Mouse (Mus musculus): ENCODE data around the gene Vdr. TPM values are rescaled to one million over a fixed set of nuclear protein-coding genes. Genes with fewer than 3 reads are reported as not detected.

Vdr gene
- under 1 TPM; 0.18 to 0.32 TPM for total RNA-seq (2021)
- long read RNA-seq, experiment 1, partial matches to known transcripts = 0 of 1 reads
- long read RNA-seq, experiment 1, other reads (novel, unspliced or antisense) = 1 of 1 reads
- long read RNA-seq, experiment 2 = 0 reads

GRCm38 (mm10) chr15:97910530-97910929 is at the start of gene Vdr:
Gene Vdr, minus strand, starts transcription at chr15:97910630.
- DNase-seq = no peak

GRCm38 (mm10) chr15:97956416-97956815 is 46.0 kb upstream of the Vdr start:
- DNase-seq = no peak

GRCm38 (mm10) chr15:97955742-97956141 is 45.3 kb upstream of the Vdr start:
- no peak for DNase-seq

GRCm38 (mm10) chr15:97955286-97955685 is 44.9 kb upstream of the Vdr start:
- no peak for DNase-seq

- DNase-seq = no peak
These were observed 44.2 kb upstream of the Vdr start for GRCm38 (mm10) chr15:97954671-97955070.

- no peak for DNase-seq
These were observed 42.4 kb upstream of the Vdr start for GRCm38 (mm10) chr15:97952889-97953189.

GRCm38 (mm10) chr15:97952137-97952888 is 41.9 kb upstream of the Vdr start:
- no peak for DNase-seq

GRCm38 (mm10) chr15:97950240-97950639 is 39.8 kb upstream of the Vdr start:
- no peak for DNase-seq

GRCm38 (mm10) chr15:97949706-97950105 is 39.3 kb upstream of the Vdr start:
- no peak for DNase-seq

- no peak for DNase-seq
These were observed 38.3 kb upstream of the Vdr start for GRCm38 (mm10) chr15:97948720-97949119.

GRCm38 (mm10) chr15:97945656-97946315 is 35.4 kb upstream of the Vdr start:
- no peak for DNase-seq

GRCm38 (mm10) chr15:97944919-97945574 is 34.6 kb upstream of the Vdr start:
- DNase-seq = no peak

- no peak for DNase-seq
These were observed 32.9 kb upstream of the Vdr start for GRCm38 (mm10) chr15:97943356-97943755.

GRCm38 (mm10) chr15:97942538-97942937 is 32.1 kb upstream of the Vdr start:
- DNase-seq = no peak

GRCm38 (mm10) chr15:97941306-97941705 is 30.9 kb upstream of the Vdr start:
- no peak for DNase-seq

GRCm38 (mm10) chr15:97940088-97940487 is 29.7 kb upstream of the Vdr start:
- DNase-seq = no peak

GRCm38 (mm10) chr15:97938580-97938979 is 28.1 kb upstream of the Vdr start:
- no peak for DNase-seq

- DNase-seq = no peak
These were observed 22.0 kb upstream of the Vdr start for GRCm38 (mm10) chr15:97932441-97932840.

- DNase-seq = no peak
These were observed 18.9 kb upstream of the Vdr start for GRCm38 (mm10) chr15:97929259-97929824.

- no peak for DNase-seq
These were observed 17.4 kb upstream of the Vdr start for GRCm38 (mm10) chr15:97927821-97928220.

GRCm38 (mm10) chr15:97927018-97927417 is 16.6 kb upstream of the Vdr start:
- no peak for DNase-seq

- DNase-seq = no peak
These were observed 12.0 kb upstream of the Vdr start for GRCm38 (mm10) chr15:97922421-97922820.

- DNase-seq = no peak
These were observed 11.4 kb upstream of the Vdr start for GRCm38 (mm10) chr15:97921796-97922195.
